Mouse (Mus musculus): ENCODE measurements around the gene Csrp1.

DNA sequence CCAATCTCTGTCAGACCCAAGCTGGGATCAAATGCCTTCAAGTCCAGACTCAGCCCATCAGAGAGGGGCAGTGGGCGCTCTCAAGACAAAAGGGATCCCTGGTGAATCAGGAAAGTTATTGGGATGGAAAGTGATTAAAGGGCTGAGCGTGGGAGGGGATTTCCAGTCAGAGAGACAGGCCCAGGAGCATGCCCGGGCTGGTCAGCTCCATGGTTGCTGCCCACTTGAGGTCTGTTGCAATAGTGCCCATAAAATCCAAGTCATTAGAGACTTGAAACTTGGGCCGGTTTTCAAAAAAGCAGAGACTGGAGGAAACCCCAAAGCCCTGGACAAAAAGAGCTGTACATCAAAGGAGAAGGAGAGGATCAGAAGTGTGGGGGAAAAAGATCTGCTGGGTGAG is 39.8 kb downstream of the Csrp1 start:
- TF ChIP-seq POLR2A (IDR thresholded peaks at IDR 0.05; ENCODE audit: insufficient read depth, low read length) = no peak
- no peak for TF ChIP-seq CTCF (IDR thresholded peaks at IDR 0.05; ENCODE audit: low read depth, low read length)
